Comparison of ENCODE assay signal across 11 mouse cellular contexts in the genomic region with DNA sequence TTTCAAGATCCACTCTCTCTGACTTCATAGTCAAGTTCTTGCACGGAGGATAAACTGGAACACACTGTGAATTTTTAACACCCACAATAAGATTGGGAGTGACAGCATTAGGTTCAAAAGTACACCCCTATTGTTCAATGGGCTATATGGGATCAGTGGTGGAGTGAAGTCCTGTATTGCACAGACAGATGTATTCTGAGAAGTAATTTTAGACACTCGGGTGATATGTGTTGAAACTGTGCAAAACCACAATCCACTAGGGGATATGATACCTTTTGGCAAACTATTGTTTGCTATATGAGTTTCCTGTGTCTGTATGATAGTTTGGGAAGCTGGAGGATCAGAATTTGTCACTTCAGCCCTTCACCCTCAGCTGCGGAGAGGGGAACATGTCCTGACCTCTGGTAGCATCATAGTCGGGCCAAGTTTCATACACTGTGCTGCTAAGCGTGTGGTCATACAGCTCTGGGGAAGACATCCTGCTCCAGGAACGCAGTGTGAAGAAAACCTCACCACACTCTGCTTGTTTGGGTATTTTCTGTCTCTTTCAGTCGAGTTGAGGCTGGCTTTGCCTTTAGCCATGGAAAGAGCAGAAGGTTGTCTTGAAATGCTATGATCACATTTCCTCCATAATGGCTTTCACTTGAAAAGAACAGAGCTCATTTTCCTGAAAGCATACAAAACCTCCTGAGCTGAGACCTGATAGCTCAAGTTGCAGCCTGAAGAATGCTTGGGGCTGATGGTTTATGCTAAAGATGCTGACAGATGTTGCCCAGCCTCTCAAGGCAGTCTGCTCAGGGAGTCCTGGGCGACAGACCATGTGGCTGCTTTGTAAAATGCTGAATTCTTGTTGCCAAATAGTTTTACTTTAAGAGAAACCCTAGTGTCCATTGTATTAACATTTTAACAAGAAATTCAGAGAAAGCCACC.
DNase-seq lines count a peak whose midpoint lies in the region; ATAC-seq and TF ChIP-seq lines count a peak whose summit lies in the region.
"Had no signal": no experiment of that assay in that cellular context is flagged by ENCODE, and none has a peak within 500 bp of the region (broad histone marks: within the 10 kb centered on the region; RNA-seq: fewer than 3 reads in every experiment).

No protein-coding gene starts in this region.

- no peak for TF ChIP-seq CTCF in CH12.LX (conservative IDR thresholded peaks at IDR 0.05 in 1 of 2, IDR thresholded peaks at IDR 0.05 in 1 of 2; ENCODE audit: low read depth in 2 of 2, low read length in 2 of 2)

- TF ChIP-seq RAD21 in CH12.LX (IDR thresholded peaks at IDR 0.05; ENCODE audit: low read depth, low read length): no peak

- H3K27ac ChIP-seq in hindbrain, embryonic 11.5 days (ENCODE audit: low read depth, low read length): peak overlapping the region; percentile 48; the same call in 1 of the 2 replicates
- no peak overlapping the region for H3K27ac ChIP-seq in hindbrain, embryonic 16.5 days (ENCODE audit: low read depth, low read length)
- peak overlapping the region; percentile 78 for H3K27ac ChIP-seq in CH12.LX (ENCODE audit: insufficient read depth, low read depth)
- peak overlapping the region; percentile 91 for H3K27ac ChIP-seq in embryonic facial prominence, embryonic 15.5 days (replicated peaks)
- H3K27ac ChIP-seq in limb, embryonic 11.5 days (replicated peaks; ENCODE audit: low read depth, low read length): peak overlapping the region; percentile 92
- H3K27ac ChIP-seq: liver, embryonic 14.5 days had no signal

- no peak for DNase-seq in hindbrain, embryonic 11.5 days (ENCODE audit: low spot score)
- peak; percentile 47 for DNase-seq in CH12.LX (ENCODE audit: extremely low read depth)
- peak; percentile 41 for DNase-seq in limb, embryonic 11.5 days (ENCODE audit: low spot score)
- no peak for DNase-seq in urinary bladder, postnatal 10 days (ENCODE audit: low spot score)
- no peak for DNase-seq in cerebellum, postnatal 36 days
- DNase-seq: layer of hippocampus, adult 9-11 months; retina, postnatal 1 day had no signal

- no peaks in the 10 kb centered on the region for H3K36me3 ChIP-seq in hindbrain, embryonic 11.5 days (ENCODE audit: control insufficient read depth, insufficient read depth, low read length)
- H3K36me3 ChIP-seq in hindbrain, embryonic 16.5 days (ENCODE audit: control insufficient read depth, insufficient read depth, low read length): no peaks in the 10 kb centered on the region
- H3K36me3 ChIP-seq in CH12.LX (replicated peaks in 1 of 2; ENCODE audit: control insufficient read depth in 1 of 2, insufficient read depth in 1 of 2, low read length in 1 of 2): no peaks in the 10 kb centered on the region
- no peaks in the 10 kb centered on the region for H3K36me3 ChIP-seq in embryonic facial prominence, embryonic 15.5 days
- no peaks in the 10 kb centered on the region for H3K36me3 ChIP-seq in limb, embryonic 11.5 days (ENCODE audit: control insufficient read depth, insufficient read depth, low read length)

- no peak for ATAC-seq in hindbrain, embryonic 11.5 days (ENCODE audit: low FRiP score)
- ATAC-seq in hindbrain, embryonic 16.5 days: no peak
- ATAC-seq in embryonic facial prominence, embryonic 15.5 days (ENCODE audit: insufficient number of reproducible peaks, low FRiP score, low TSS enrichment, low read depth): peak; percentile 69
- peak; percentile 71; the same call in 1 of the 2 replicates for ATAC-seq in limb, embryonic 11.5 days (ENCODE audit: insufficient number of reproducible peaks, low FRiP score, low TSS enrichment, low read depth)
- no peak for ATAC-seq in CD4-positive, CD25-positive, alpha-beta regulatory T cell, adult 4 months

- no peaks in the 10 kb centered on the region for H3K9me3 ChIP-seq in hindbrain, embryonic 11.5 days (ENCODE audit: control insufficient read depth, low read length)
- H3K9me3 ChIP-seq in hindbrain, embryonic 16.5 days (ENCODE audit: control insufficient read depth, low read length): no peaks in the 10 kb centered on the region
- no peaks in the 10 kb centered on the region for H3K9me3 ChIP-seq in CH12.LX (replicated peaks; ENCODE audit: low read length)
- H3K9me3 ChIP-seq in embryonic facial prominence, embryonic 15.5 days (replicated peaks): no peaks in the 10 kb centered on the region
- no peaks in the 10 kb centered on the region for H3K9me3 ChIP-seq in limb, embryonic 11.5 days (ENCODE audit: control insufficient read depth, low read length)

- H3K4me3 ChIP-seq in hindbrain, embryonic 11.5 days (ENCODE audit: low read depth, low read length): no peak overlapping the region
- no peak overlapping the region for H3K4me3 ChIP-seq in hindbrain, embryonic 16.5 days (ENCODE audit: low read length)
- no peak overlapping the region for H3K4me3 ChIP-seq in CH12.LX (replicated peaks in 1 of 3; ENCODE audit: low read depth in 2 of 3, low read length in 2 of 3, poor library complexity in 1 of 3)
- no peak overlapping the region for H3K4me3 ChIP-seq in embryonic facial prominence, embryonic 15.5 days (replicated peaks)
- no peak overlapping the region for H3K4me3 ChIP-seq in limb, embryonic 11.5 days (ENCODE audit: low read depth, low read length)

- dilution Hi-C loops in CH12.LX (cut with MboI; ENCODE audit: extremely low pct_ligation_motif_present, extremely low pct_unique_long_range_greater_than_20kb, low sequenced_read_pairs): no loop called here

- H3K4me2 ChIP-seq in hindbrain, embryonic 11.5 days (replicated peaks; ENCODE audit: low read depth, low read length): no peak overlapping the region
- no peak overlapping the region for H3K4me2 ChIP-seq in hindbrain, embryonic 16.5 days (ENCODE audit: low read length)
- peak overlapping the region; percentile 72; the same call in 1 of the 2 replicates for H3K4me2 ChIP-seq in CH12.LX (ENCODE audit: insufficient read depth, low read depth, poor library complexity, severe bottlenecking)
- H3K4me2 ChIP-seq in embryonic facial prominence, embryonic 15.5 days (replicated peaks): 0 out of 2 replicates have a peak overlapping the region, but pooled peaks have one; percentile 1
- H3K4me2 ChIP-seq in limb, embryonic 11.5 days (ENCODE audit: low read depth, severe bottlenecking): no peak overlapping the region

- WGBS in hindbrain, embryonic 11.5 days: 61% methylated on average over 8 of the region's 8 CpGs
- 75% methylated on average over 8 of the region's 8 CpGs for WGBS in hindbrain, embryonic 16.5 days
- 17% methylated on average over 8 of the region's 8 CpGs for WGBS in embryonic facial prominence, embryonic 15.5 days
- WGBS in limb, embryonic 11.5 days: 62% methylated on average over 8 of the region's 8 CpGs

- in situ Hi-C loops in CH12.LX (cut with MboI; ENCODE audit: low pct_ligation_motif_present, low pct_unique_long_range_greater_than_20kb, low sequenced_read_pairs): no loop called here

- TF ChIP-seq POLR2A in CH12.LX (IDR thresholded peaks at IDR 0.05; ENCODE audit: low read depth, low read length): no peak

- H3K4me1 ChIP-seq in hindbrain, embryonic 11.5 days (replicated peaks; ENCODE audit: control insufficient read depth, insufficient read depth, low read length): no peaks in the 10 kb centered on the region
- H3K4me1 ChIP-seq in hindbrain, embryonic 16.5 days (ENCODE audit: control insufficient read depth, insufficient read depth, low read depth, low read length): no peaks in the 10 kb centered on the region
- peaks cover 29 to 52% of the 10 kb centered on the region in 2 experiments for H3K4me1 ChIP-seq in CH12.LX (ENCODE audit: control insufficient read depth in 1 of 2, insufficient read depth in 2 of 2)
- peaks cover 30% of the 10 kb centered on the region for H3K4me1 ChIP-seq in embryonic facial prominence, embryonic 15.5 days
- H3K4me1 ChIP-seq in limb, embryonic 11.5 days (ENCODE audit: control insufficient read depth, insufficient read depth, low read length): peaks cover 37% of the 10 kb centered on the region

- peak; percentile 55 for TF ChIP-seq EP300 in CH12.LX (IDR thresholded peaks at IDR 0.05; ENCODE audit: low read length)

- H3K27me3 ChIP-seq in hindbrain, embryonic 11.5 days (ENCODE audit: control insufficient read depth, insufficient read depth, low read length): no peaks in the 10 kb centered on the region
- no peaks in the 10 kb centered on the region for H3K27me3 ChIP-seq in hindbrain, embryonic 16.5 days (replicated peaks; ENCODE audit: control insufficient read depth, insufficient read depth, low read length)
- H3K27me3 ChIP-seq in CH12.LX (replicated peaks): no peaks in the 10 kb centered on the region
- no peaks in the 10 kb centered on the region for H3K27me3 ChIP-seq in embryonic facial prominence, embryonic 15.5 days
- no peaks in the 10 kb centered on the region for H3K27me3 ChIP-seq in limb, embryonic 11.5 days (ENCODE audit: control insufficient read depth, insufficient read depth, low read length)

- no peaks in the 10 kb centered on the region for H3K79me2 ChIP-seq in CH12.LX (replicated peaks; ENCODE audit: control insufficient read depth, extremely low read depth, insufficient read depth, poor library complexity, severe bottlenecking)

- H3K9ac ChIP-seq in hindbrain, embryonic 11.5 days (ENCODE audit: low read depth, low read length): no peak overlapping the region
- no peak overlapping the region for H3K9ac ChIP-seq in hindbrain, embryonic 16.5 days (ENCODE audit: low read depth, low read length)
- no peak overlapping the region; the same call in 1 of the 2 replicates for H3K9ac ChIP-seq in CH12.LX (ENCODE audit: insufficient read depth, low read depth)
- no peak overlapping the region for H3K9ac ChIP-seq in embryonic facial prominence, embryonic 15.5 days
- H3K9ac ChIP-seq in limb, embryonic 11.5 days (ENCODE audit: low read length): no peak overlapping the region
- H3K9ac ChIP-seq: liver, embryonic 14.5 days had no signal

TF ChIP-seq in CH12.LX, 34 proteins besides CTCF, POLR2A, EP300 and RAD21 (continues in another document):
- TF ChIP-seq MYC (IDR thresholded peaks at IDR 0.05; ENCODE audit: low read depth, low read length): peak; percentile 62; the same call in 1 of the 2 replicates
- TF ChIP-seq ZMIZ1 (IDR thresholded peaks at IDR 0.05; ENCODE audit: low read depth, low read length): no peak
- no peak for TF ChIP-seq NELFE (IDR thresholded peaks at IDR 0.05; ENCODE audit: low read depth, low read length)
- no peak for TF ChIP-seq CHD2 (IDR thresholded peaks at IDR 0.05; ENCODE audit: low read length)
- TF ChIP-seq KAT2A (IDR thresholded peaks at IDR 0.05; ENCODE audit: insufficient replicate concordance, low read length): no peak
- TF ChIP-seq RCOR1 (conservative IDR thresholded peaks at IDR 0.05; ENCODE audit: low read depth, low read length): no peak
- no peak for TF ChIP-seq TBP (conservative IDR thresholded peaks at IDR 0.05; ENCODE audit: low read depth, low read length)
- no peak for TF ChIP-seq UBTF (IDR thresholded peaks at IDR 0.05; ENCODE audit: low read depth, low read length)
- TF ChIP-seq MEF2A (IDR thresholded peaks at IDR 0.05; ENCODE audit: borderline replicate concordance, low read depth, low read length): peak; percentile 44; the same call in 1 of the 2 replicates
- peak; percentile 59; the same call in 1 of the 2 replicates for TF ChIP-seq CHD1 (IDR thresholded peaks at IDR 0.05; ENCODE audit: low read depth, low read length)
- peak; percentile 57 for TF ChIP-seq BHLHE40 (IDR thresholded peaks at IDR 0.05; ENCODE audit: low read depth, low read length)
- no peak for TF ChIP-seq MAFK (IDR thresholded peaks at IDR 0.05; ENCODE audit: insufficient replicate concordance, low read length)

Comparison
In these comparisons a context has a peak if more than half of its experiments do, and no peak if none do; other contexts are left out.
1. ATAC-seq: peak in embryonic facial prominence, embryonic 15.5 days (single experiment) and limb, embryonic 11.5 days (single experiment); none in hindbrain, embryonic 11.5 days (single experiment), hindbrain, embryonic 16.5 days (single experiment) and CD4-positive, CD25-positive, alpha-beta regulatory T cell, adult 4 months (single experiment).
2. DNase-seq: peak in CH12.LX (single experiment) and limb, embryonic 11.5 days (single experiment); none in hindbrain, embryonic 11.5 days (single experiment), urinary bladder, postnatal 10 days (single experiment) and cerebellum, postnatal 36 days (0 of 2).
3. H3K4me2 ChIP-seq: peak in CH12.LX (single experiment) and embryonic facial prominence, embryonic 15.5 days (single experiment); none in hindbrain, embryonic 11.5 days (single experiment), hindbrain, embryonic 16.5 days (single experiment) and limb, embryonic 11.5 days (single experiment).